In genomic region chr1:184935980-184936379, GRCm38 (mm10) we compare ENCODE assay signal across 23 mouse cellular contexts. TPM values are rescaled to one million over a fixed set of nuclear protein-coding genes. Genes with fewer than 3 reads are reported as not detected.
DNase-seq lines count a peak whose midpoint lies in the region; ATAC-seq and TF ChIP-seq lines count a peak whose summit lies in the region.
"Had no signal": no experiment of that assay in that cellular context is flagged by ENCODE, and none has a peak within 500 bp of the region (broad histone marks: within the 10 kb centered on the region; RNA-seq: fewer than 3 reads in every experiment).

No protein-coding gene starts in this region.

- H3K27ac ChIP-seq in heart, embryonic 11.5 days (ENCODE audit: low read depth, low read length), result no peak overlapping the region
- no peak overlapping the region for H3K27ac ChIP-seq in liver, embryonic 12.5 days
- H3K27ac ChIP-seq in liver, postnatal 0 days (ENCODE audit: low read depth), result no peak overlapping the region
- peak overlapping the region; percentile 28; the same call in 1 of the 2 replicates for H3K27ac ChIP-seq in limb, embryonic 13.5 days
- H3K27ac ChIP-seq: forebrain, embryonic 12.5 days; heart, embryonic 13.5 days; hindbrain, embryonic 12.5 days had no signal

- no peaks in the 10 kb centered on the region for H3K27me3 ChIP-seq in heart, embryonic 11.5 days (ENCODE audit: control insufficient read depth, insufficient read depth, low read length)
- 0 out of 2 replicates have a peak, but pooled peaks cover 3% of the 10 kb centered on the region for H3K27me3 ChIP-seq in liver, embryonic 12.5 days (replicated peaks)
- no peaks in the 10 kb centered on the region for H3K27me3 ChIP-seq in liver, postnatal 0 days (ENCODE audit: insufficient read depth, low read length)
- H3K27me3 ChIP-seq in limb, embryonic 13.5 days, result no peaks in the 10 kb centered on the region
- H3K27me3 ChIP-seq: embryonic facial prominence, embryonic 12.5 days; forebrain, embryonic 12.5 days; heart, embryonic 13.5 days; hindbrain, embryonic 12.5 days; Patski had no signal

- TF ChIP-seq CTCF in liver, postnatal 0 days (IDR thresholded peaks at IDR 0.05; ENCODE audit: low read depth), result no peak

- WGBS in heart, embryonic 11.5 days (ENCODE audit: insufficient replicate concordance), result 18% methylated on average over 5 of the region's 5 CpGs
- WGBS in liver, embryonic 12.5 days (ENCODE audit: insufficient replicate concordance), result 13% methylated on average over 5 of the region's 5 CpGs
- 40% methylated on average over 5 of the region's 5 CpGs for WGBS in liver, postnatal 0 days (ENCODE audit: insufficient replicate concordance)
- WGBS in limb, embryonic 13.5 days, result 43% methylated on average over 5 of the region's 5 CpGs

- H3K9me3 ChIP-seq in heart, embryonic 11.5 days (replicated peaks; ENCODE audit: control insufficient read depth, low read length), result no peaks in the 10 kb centered on the region
- H3K9me3 ChIP-seq in liver, embryonic 12.5 days (replicated peaks), result no peaks in the 10 kb centered on the region
- H3K9me3 ChIP-seq in liver, postnatal 0 days (ENCODE audit: low read length), result no peaks in the 10 kb centered on the region
- H3K9me3 ChIP-seq in limb, embryonic 13.5 days, result peaks cover 5% of the 10 kb centered on the region; the same call in 1 of the 2 replicates
- H3K9me3 ChIP-seq: embryonic facial prominence, embryonic 12.5 days; forebrain, embryonic 12.5 days; G1E; heart, embryonic 13.5 days; hindbrain, embryonic 12.5 days had no signal

- no peak for ATAC-seq in heart, embryonic 11.5 days (replicated peaks; ENCODE audit: insufficient number of reproducible peaks, low FRiP score, low TSS enrichment)
- ATAC-seq in liver, embryonic 12.5 days, result peak; percentile 61
- no peak for ATAC-seq in liver, postnatal 0 days
- ATAC-seq in limb, embryonic 13.5 days (ENCODE audit: low FRiP score, low read depth), result no peak
- ATAC-seq in megakaryocyte progenitor cell, adult 5-6 weeks (replicated peaks; ENCODE audit: poor library complexity), result peak; percentile 33; the same call in 1 of the 2 replicates
- ATAC-seq: activated CD4-positive, CD25-positive, alpha-beta regulatory T cell, adult 4 months; CD4-positive, CD25-positive, alpha-beta regulatory T cell, adult 4 months; forebrain, embryonic 16.5 days; hindbrain, embryonic 16.5 days; Patski had no signal

- H3K36me3 ChIP-seq in heart, embryonic 11.5 days (ENCODE audit: control insufficient read depth, insufficient read depth, low read length), result no peaks in the 10 kb centered on the region
- H3K36me3 ChIP-seq in liver, embryonic 12.5 days, result no peaks in the 10 kb centered on the region
- no peaks in the 10 kb centered on the region for H3K36me3 ChIP-seq in liver, postnatal 0 days (replicated peaks; ENCODE audit: insufficient read depth, low read length)
- peaks cover 3% of the 10 kb centered on the region for H3K36me3 ChIP-seq in limb, embryonic 13.5 days
- H3K36me3 ChIP-seq: embryonic facial prominence, embryonic 12.5 days; G1E; hindbrain, embryonic 12.5 days had no signal

- peak; percentile 41 for DNase-seq in heart, adult 11 months
- no peak for DNase-seq in liver, postnatal 0 days
- no peak for DNase-seq in adrenal gland, postnatal 36 days
- DNase-seq in frontal cortex, adult 2 months (ENCODE audit: extremely low spot score in 1 of 2, low spot score in 1 of 2), result no peak
- DNase-seq: adrenal gland, postnatal 14 days; B cell, adult 2 months; cerebellum, adult 2 months; cerebellum, postnatal 10 days; heart, postnatal 36 days had no signal

- no peak overlapping the region for H3K4me3 ChIP-seq in heart, embryonic 11.5 days (ENCODE audit: low read depth, low read length)
- H3K4me3 ChIP-seq in liver, embryonic 12.5 days, result no peak overlapping the region
- no peak overlapping the region for H3K4me3 ChIP-seq in liver, postnatal 0 days (ENCODE audit: low read depth, low read length)
- H3K4me3 ChIP-seq in limb, embryonic 13.5 days, result no peak overlapping the region
- H3K4me3 ChIP-seq: embryonic facial prominence, embryonic 12.5 days; forebrain, embryonic 12.5 days; heart, embryonic 13.5 days; hindbrain, embryonic 12.5 days had no signal

- peaks cover 3% of the 10 kb centered on the region; the same call in 1 of the 2 replicates for H3K4me1 ChIP-seq in heart, embryonic 11.5 days (ENCODE audit: control insufficient read depth, insufficient read depth, low read length)
- peaks cover 20% of the 10 kb centered on the region for H3K4me1 ChIP-seq in liver, embryonic 12.5 days
- 0 out of 2 replicates have a peak, but pooled peaks cover 4% of the 10 kb centered on the region for H3K4me1 ChIP-seq in liver, postnatal 0 days (ENCODE audit: insufficient read depth)
- H3K4me1 ChIP-seq in limb, embryonic 13.5 days, result peaks cover 14% of the 10 kb centered on the region
- H3K4me1 ChIP-seq: embryonic facial prominence, embryonic 12.5 days; forebrain, embryonic 12.5 days had no signal

- TF ChIP-seq EP300 in liver, postnatal 0 days (IDR thresholded peaks at IDR 0.05; ENCODE audit: low read depth), result no peak

- H3K9ac ChIP-seq in heart, embryonic 11.5 days (ENCODE audit: low read depth, low read length), result no peak overlapping the region
- no peak overlapping the region for H3K9ac ChIP-seq in liver, embryonic 12.5 days
- H3K9ac ChIP-seq in liver, postnatal 0 days (replicated peaks), result no peak overlapping the region
- H3K9ac ChIP-seq in limb, embryonic 13.5 days, result no peak overlapping the region
- H3K9ac ChIP-seq: embryonic facial prominence, embryonic 12.5 days; forebrain, embryonic 12.5 days; heart, embryonic 13.5 days; hindbrain, embryonic 12.5 days had no signal

- H3K4me2 ChIP-seq in heart, embryonic 11.5 days, result no peak overlapping the region
- no peak overlapping the region for H3K4me2 ChIP-seq in liver, embryonic 12.5 days
- no peak overlapping the region for H3K4me2 ChIP-seq in liver, postnatal 0 days (ENCODE audit: low read depth, low read length)
- no peak overlapping the region for H3K4me2 ChIP-seq in limb, embryonic 13.5 days (replicated peaks)
- H3K4me2 ChIP-seq: embryonic facial prominence, embryonic 12.5 days; forebrain, embryonic 12.5 days; heart, embryonic 13.5 days; hindbrain, embryonic 12.5 days had no signal

RNA-seq across cellular contexts. Expression of gene C130074G19Rik, which starts 53.0 kb away (rescaled TPM):
- 0.37 and 0.60 TPM in 2 replicates for polyA plus RNA-seq in heart, embryonic 11.5 days (2014; fragmentation: Nextera tagmentation; extraction: Ambion mirVana)
- 1.2 and 1.3 TPM in 2 replicates for polyA plus RNA-seq in liver, embryonic 12.5 days (2016; fragmentation: Nextera tagmentation; extraction: Ambion mirVana)
- polyA plus RNA-seq in liver, postnatal 0 days (2015; fragmentation: Nextera tagmentation; extraction: Ambion mirVana), result 5.6 and 6.5 TPM in 2 replicates
- polyA plus RNA-seq in limb, embryonic 13.5 days (2015; fragmentation: Nextera tagmentation; extraction: Ambion mirVana), result 1.1 and 1.6 TPM in 2 replicates
- not detected in 2 replicates for total RNA-seq in megakaryocyte progenitor cell, adult 5-6 weeks (2015)
- total RNA-seq in megakaryocyte progenitor cell, adult 5-6 weeks (2017), result not detected in 2 replicates
- total RNA-seq in adrenal gland, postnatal 36 days (2021), result 10 to 100 TPM; 26.6 to 32.5 TPM
- polyA plus RNA-seq in frontal cortex, adult 2 months (2012; rRNA removed), result 34.0 and 34.3 TPM in 2 replicates
- total RNA-seq: G1E had no signal
- polyA plus RNA-seq: activated CD4-positive, CD25-positive, alpha-beta regulatory T cell, adult 4 months; CD4-positive, CD25-positive, alpha-beta regulatory T cell, adult 4 months; G1E had no signal

Comparison
In these comparisons a context has a peak if more than half of its experiments do, and no peak if none do; other contexts are left out.
1. ATAC-seq: peak in liver, embryonic 12.5 days (single experiment) and megakaryocyte progenitor cell, adult 5-6 weeks (single experiment); none in heart, embryonic 11.5 days (single experiment), liver, postnatal 0 days (single experiment) and limb, embryonic 13.5 days (single experiment).